Mouse (Mus musculus) urinary bladder, postnatal 25 days (tissue): ENCODE results near the gene Tor3a.
"Not testable (repeated sequence)": the region's sequence is repeated elsewhere in the genome, so short reads cannot be mapped to it uniquely, and the experiment has no call there.

ENCODE experiments used
- DNase-seq: peaks from one replicate; pipeline ENCODE4 v3.0.0; 2022; ENCODE audit warnings: low spot score

Gene Tor3a

DNA sequence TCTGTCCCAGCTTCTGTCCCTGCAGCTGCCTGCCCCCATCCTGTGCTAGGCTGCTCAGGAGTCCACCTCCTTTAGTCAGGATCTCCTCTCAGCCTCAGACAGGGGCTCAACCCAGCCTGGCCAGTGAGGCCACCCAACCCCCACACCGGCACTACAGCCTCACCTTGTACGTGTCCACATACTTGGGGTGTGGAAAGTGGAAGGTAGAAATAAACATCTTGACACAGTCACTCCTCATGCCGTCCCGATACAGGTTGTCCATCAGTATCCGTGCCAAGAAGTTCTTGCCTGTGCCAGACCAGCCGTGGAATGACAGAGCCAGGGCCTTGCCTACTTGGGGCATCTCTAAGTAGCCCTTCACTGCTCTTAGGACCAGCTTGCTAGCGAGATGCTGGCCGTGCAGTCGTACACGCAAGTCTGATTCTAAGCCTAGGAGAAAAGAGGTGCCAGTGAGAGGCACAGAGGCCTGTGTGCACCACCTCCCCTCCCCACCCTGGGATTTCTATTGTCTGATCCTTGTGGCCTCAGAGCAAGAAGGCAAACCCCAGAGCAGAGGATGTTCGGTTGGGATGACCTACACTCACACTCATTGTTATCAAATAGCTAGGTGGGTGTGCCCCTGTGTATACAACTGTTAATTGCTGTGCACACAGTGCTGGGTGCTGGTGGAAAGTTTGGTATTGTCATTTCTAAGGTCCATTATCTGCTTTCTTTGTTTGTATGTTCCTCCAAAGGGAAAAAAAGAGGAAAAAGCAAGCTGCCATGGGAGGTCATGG is 4.8 kb downstream of the Tor3a start:
- no peak for DNase-seq

GRCm38 (mm10) chr1:156668602-156669001 is 5.6 kb downstream of the Tor3a start:
- DNase-seq = no peak

DNA sequence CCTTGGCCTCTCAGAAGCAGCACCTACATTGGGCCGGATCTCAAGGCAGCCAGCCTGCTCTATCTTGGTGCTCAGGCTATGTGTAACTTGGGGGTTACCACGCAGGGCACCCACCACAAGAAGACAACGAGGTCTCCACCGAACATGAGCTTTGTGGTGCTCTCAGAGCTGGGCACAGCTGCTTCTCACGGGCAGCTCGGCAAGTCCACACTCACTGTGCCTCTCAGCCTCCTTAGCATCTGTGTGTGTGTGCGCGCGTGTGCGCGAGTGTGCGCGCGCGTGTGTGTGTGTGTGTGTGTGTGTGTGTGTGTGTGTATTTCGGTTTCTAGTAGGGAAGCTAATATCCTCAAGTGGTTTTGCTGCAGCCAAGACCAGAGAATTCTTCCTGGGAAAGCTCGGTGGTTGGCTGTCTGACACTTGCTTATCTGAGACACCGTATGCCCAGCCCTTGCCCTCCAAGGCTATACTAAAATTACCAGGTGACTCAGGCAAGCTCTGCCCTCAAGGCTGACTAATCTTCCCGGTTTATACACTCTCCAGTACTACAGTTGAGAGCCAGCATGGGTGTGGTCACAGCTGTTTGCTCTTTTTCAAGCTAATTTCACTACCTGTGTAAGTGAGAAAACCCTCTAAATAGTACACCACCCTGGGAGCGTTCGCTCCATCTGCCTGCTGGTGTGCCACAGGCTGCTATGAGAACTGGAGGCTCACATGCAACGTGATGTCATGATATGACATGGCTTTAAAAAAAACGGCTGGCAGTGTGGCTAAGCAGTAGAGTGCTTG is 6.8 kb downstream of the Tor3a start:
- no peak for DNase-seq

DNA sequence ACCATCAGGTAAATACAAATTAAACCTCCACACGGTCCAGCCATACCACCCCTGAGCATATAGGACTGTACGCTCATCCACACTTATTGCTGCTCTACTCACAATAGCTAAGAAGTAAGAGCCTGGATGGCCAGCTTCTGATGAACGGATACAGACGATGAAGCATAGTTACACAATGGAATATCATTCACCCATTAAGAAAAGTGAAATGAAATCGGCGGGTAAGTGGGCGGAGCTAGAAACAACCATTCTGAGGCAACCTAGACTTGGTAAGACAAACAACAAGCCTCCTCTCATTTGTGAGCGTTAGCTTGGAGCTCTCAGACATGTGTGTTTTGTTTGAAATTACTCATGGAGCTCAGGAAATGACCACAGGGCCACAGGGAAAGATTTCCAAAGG is 8.4 kb downstream of the Tor3a start:
- DNase-seq = no peak

GRCm38 (mm10) chr1:156660660-156661236 is 13.4 kb downstream of the Tor3a start:
- not testable (repeated sequence) for DNase-seq

DNA sequence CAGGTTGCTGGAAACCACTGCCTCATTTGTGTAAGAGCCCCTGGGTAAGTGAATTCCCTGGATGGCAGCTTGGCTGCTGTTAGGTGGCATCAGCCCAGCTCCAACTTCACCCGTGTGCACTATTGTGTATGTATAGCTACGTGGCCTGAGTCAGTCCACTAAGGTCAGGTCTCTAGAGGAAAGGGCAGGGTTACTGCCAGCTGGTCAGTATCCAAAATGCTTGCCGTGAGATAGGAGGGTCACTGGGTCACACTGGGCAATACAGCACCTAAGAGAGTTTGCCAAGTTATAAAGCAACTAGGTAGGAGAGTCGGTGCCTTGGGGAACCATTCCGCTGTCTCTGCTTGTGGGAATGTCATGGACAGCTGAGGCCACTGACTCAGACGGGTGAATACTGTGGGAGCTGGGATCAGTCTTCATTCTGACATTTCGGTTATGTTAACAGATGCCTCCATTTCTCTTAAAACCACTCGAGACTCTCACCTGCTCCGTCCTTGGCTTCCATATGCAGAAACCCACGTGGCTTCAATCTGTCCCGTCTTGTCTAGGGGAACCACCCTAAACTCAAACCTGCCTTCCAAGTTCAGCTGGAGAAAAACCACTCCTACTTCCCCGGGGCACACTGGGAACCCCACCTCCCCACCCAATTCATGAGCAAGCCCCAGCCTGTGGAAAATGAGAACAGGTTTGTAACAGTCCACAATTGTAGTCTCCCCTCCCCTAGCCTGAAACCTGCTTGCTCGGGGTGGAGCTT is 14.1 kb downstream of the Tor3a start:
- no peak for DNase-seq

- DNase-seq = no peak
Measured at GRCm38 (mm10) chr1:156658676-156659075, 15.5 kb downstream of the Tor3a start.

- DNase-seq = no peak
Measured at GRCm38 (mm10) chr1:156657523-156657922, 16.6 kb downstream of the Tor3a start.

- DNase-seq = no peak
Measured at GRCm38 (mm10) chr1:156654735-156655530, 19.2 kb downstream of the Tor3a start.

- no peak for DNase-seq
Measured at GRCm38 (mm10) chr1:156652189-156652822, 21.9 kb downstream of the Tor3a start.

- no peak for DNase-seq
Measured at GRCm38 (mm10) chr1:156650631-156651030, 23.5 kb downstream of the Tor3a start.

GRCm38 (mm10) chr1:156648705-156649104 is 25.5 kb downstream of the Tor3a start:
- DNase-seq = no peak

DNA sequence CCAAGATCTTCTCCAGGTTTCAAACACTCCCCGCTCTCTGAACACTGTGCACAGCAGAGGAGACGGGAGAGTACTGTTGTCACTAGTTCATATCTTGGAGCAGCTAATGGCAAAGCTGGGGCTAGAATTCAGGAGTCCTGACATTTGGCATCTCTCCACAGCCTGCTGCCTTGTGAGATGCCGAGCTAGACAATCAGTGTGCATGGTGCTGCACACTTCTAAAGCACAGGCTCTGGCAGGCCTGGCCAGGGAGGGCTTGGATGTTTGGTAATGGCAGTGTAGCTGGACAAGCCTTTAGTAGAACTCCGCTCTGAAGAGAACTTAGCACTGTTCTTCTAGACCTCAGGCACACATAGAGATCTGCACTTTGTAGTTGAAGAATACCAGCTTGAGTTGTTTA is 28.2 kb downstream of the Tor3a start:
- DNase-seq = no peak

DNA sequence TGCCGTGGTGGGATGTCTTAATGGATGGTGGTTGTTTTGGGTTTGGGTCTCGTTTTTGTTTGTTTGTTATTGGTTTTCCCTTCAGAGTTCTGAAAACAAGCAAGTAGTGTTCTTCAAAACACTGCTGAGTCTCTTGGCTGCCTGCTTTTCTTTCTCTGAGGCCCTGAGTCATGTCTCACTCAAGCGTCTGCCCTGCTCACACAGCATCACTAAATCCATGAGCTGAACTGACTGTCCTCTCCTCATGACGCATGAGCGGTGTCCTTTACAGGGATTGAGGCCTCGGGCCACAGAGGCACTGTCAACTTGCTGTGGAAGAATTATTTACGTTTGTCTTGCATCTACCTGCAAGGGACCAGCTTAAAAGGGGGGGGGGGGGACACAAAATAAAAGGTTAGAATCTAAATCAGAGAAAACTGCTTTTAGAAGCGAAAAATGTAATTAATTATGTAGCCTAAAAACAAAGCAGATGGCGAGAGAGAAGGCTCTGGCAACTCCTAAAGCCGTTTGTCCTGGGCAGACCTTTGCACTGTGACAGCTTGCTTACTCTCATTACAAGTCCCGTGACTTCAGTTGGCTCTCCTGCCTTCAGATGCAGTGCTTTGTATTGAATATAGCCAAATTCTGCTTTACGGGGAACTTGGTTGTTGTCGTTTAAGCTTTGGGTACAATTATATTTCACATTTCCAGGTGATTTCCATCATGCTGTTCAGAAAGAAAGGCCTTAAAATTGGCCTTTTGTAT is 29.2 kb downstream of the Tor3a start:
- DNase-seq = no peak

- DNase-seq = no peak
Measured at GRCm38 (mm10) chr1:156644061-156644460, 30.1 kb downstream of the Tor3a start.

- DNase-seq = no peak
Measured at GRCm38 (mm10) chr1:156642813-156643212, 31.3 kb downstream of the Tor3a start.

DNA sequence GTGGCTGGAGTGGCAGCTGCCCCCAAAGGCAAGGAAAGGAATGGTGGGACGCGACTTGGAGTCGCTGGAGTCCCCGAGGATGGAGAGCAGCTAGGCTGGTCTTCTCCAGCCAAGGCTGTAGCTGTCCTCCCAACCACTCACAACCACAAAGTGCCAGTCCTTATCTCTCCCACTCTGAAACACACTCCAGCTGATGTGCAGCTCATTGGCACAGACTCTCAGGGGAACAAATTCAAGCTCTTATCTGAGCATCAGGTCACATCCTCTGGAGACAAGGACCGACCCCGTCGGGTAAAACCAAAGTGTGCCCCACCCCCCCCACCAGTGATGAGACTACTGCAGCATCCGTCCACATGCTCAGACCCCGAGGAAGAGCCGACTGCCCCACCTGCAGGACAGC is 32.3 kb downstream of the Tor3a start:
- no peak for DNase-seq

GRCm38 (mm10) chr1:156640577-156640976 is 33.6 kb downstream of the Tor3a start:
- no peak for DNase-seq

GRCm38 (mm10) chr1:156639455-156639854 is 34.7 kb downstream of the Tor3a start:
- no peak for DNase-seq

DNA sequence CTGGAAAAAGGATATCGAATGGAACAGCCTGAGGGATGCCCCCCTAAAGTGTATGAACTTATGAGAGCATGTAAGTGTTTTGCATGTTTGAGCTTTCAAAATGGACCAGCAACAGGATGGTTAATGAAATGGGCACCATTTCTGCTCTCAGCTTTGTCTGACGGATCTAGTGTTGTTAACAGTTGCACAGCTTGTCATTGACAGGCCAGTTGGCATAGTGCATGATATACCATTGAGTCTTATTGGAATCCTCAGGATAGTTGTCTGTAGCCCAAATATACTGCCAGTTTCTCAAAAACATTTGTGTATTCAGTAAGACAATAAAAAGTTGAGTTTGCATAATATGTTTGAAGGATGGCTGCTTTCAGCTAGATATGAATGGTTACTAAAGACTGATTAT is 39.0 kb downstream of the Tor3a start:
- no peak for DNase-seq
